Mouse (Mus musculus) hindbrain, embryonic 16.5 days (tissue): ENCODE data around the gene Exosc10. TPM values are rescaled to one million over a fixed set of nuclear protein-coding genes. Genes with fewer than 3 reads are reported as not detected.

Experiments
- ATAC-seq: fragments of 200-750 bp; cut with Nextera tagmentation; 2 replicates; pipeline ENCODE4 v1.8.0; 2017; ENCODE audit warnings: moderate TSS enrichment, moderate library complexity
- H3K27ac ChIP-seq: fragments of 300-500 bp; sonication (generic); 2 replicates; pipeline ENCODE4 v1.5.1; 2014; ENCODE audit warnings: low read depth, mild to moderate bottlenecking, control low read depth, low read length, moderate library complexity
- H3K27me3 ChIP-seq: fragments of 300-500 bp; sonication (generic); replicated peaks from 2 replicates; pipeline ENCODE4 v1.6.1; 2014; ENCODE audit warnings: low read length; ENCODE audit not compliant: control insufficient read depth, insufficient read depth
- H3K36me3 ChIP-seq: fragments of 300-500 bp; sonication (generic); 2 replicates; pipeline ENCODE4 v1.6.1; 2014; ENCODE audit warnings: mild to moderate bottlenecking, low read length, moderate library complexity, mixed read lengths; ENCODE audit not compliant: control insufficient read depth, insufficient read depth
- H3K4me1 ChIP-seq: fragments of 300-500 bp; sonication (generic); 2 replicates; pipeline ENCODE4 v1.6.1; 2014; ENCODE audit warnings: low read depth, low read length; ENCODE audit not compliant: control insufficient read depth, insufficient read depth
- H3K4me2 ChIP-seq: fragments of 300-500 bp; sonication (generic); 2 replicates; pipeline ENCODE4 v1.6.1; 2014; ENCODE audit warnings: mild to moderate bottlenecking, low read length, control low read depth, moderate library complexity
- H3K4me3 ChIP-seq: fragments of 300-500 bp; sonication (generic); 2 replicates; pipeline ENCODE4 v1.5.1; 2014; ENCODE audit warnings: mild to moderate bottlenecking, low read length, control low read depth, moderate library complexity
- H3K9ac ChIP-seq: fragments of 300-500 bp; sonication (generic); 2 replicates; pipeline ENCODE4 v1.6.1; 2014; ENCODE audit warnings: low read depth, mild to moderate bottlenecking, control low read depth, low read length, moderate library complexity
- H3K9me3 ChIP-seq: fragments of 300-500 bp; sonication (generic); 2 replicates; pipeline ENCODE4 v1.6.1; 2014; ENCODE audit warnings: mild to moderate bottlenecking, low read length, moderate library complexity; ENCODE audit not compliant: control insufficient read depth
- WGBS: fragments of 180-500 bp; shearing (Covaris S2); extraction: QIAGEN DNeasy Blood & Tissue Kit; methylation state at CpG from one replicate; pipeline ENCODE4 v1.1.7; 2014; 5-methylcytosine and 5-hydroxymethylcytosine counted together
- polyA plus RNA-seq: library from polyadenylated mRNA; unstranded; fragments of >200 nt; fragmentation: Nextera tagmentation; extraction: Ambion mirVana; gene quantifications from 2 replicates; pipeline ENCODE4 v1.2.1, GENCODE M21; 2015

Gene Exosc10
- polyA plus RNA-seq, 1 experiment from 2014 or later: 84.8 TPM

- Histone ChIP-seq H3K4me2 (no peak overlapping the region), H3K4me3 (no peak overlapping the region), H3K9me3 (no peaks in the 10 kb centered on the region), H3K27ac (no peak overlapping the region), H3K9ac (no peak overlapping the region), H3K27me3 (no peaks in the 10 kb centered on the region), H3K36me3 (peaks cover 64% of the 10 kb centered on the region), H3K4me1 (peaks cover 8% of the 10 kb centered on the region)
- ATAC-seq: no peak
- WGBS: 96% methylated on average over 17 of the region's 17 CpGs
Measured at GRCm38 (mm10) chr4:148562676-148563075, 4.4 kb downstream of the Exosc10 start.

- 97% methylated on average over 12 of the region's 12 CpGs for WGBS
- Histone ChIP-seq H3K9me3 (no peaks in the 10 kb centered on the region), H3K4me2 (no peak overlapping the region), H3K27me3 (no peaks in the 10 kb centered on the region), H3K9ac (no peak overlapping the region), H3K4me3 (no peak overlapping the region), H3K36me3 (peaks cover 73% of the 10 kb centered on the region), H3K4me1 (peaks cover 5% of the 10 kb centered on the region), H3K27ac (no peak overlapping the region)
- no peak for ATAC-seq
Measured at GRCm38 (mm10) chr4:148563595-148563994, 5.4 kb downstream of the Exosc10 start.

- Histone ChIP-seq H3K9ac (no peak overlapping the region), H3K4me3 (no peak overlapping the region), H3K9me3 (no peaks in the 10 kb centered on the region), H3K27me3 (no peaks in the 10 kb centered on the region), H3K27ac (no peak overlapping the region), H3K4me1 (no peaks in the 10 kb centered on the region), H3K4me2 (no peak overlapping the region), H3K36me3 (peaks cover 80% of the 10 kb centered on the region)
- no peak for ATAC-seq
- WGBS: 92% methylated on average over 10 of the region's 10 CpGs
Measured at GRCm38 (mm10) chr4:148570138-148570537, 11.9 kb downstream of the Exosc10 start.

- peaks cover 80% of the 10 kb centered on the region for H3K36me3 ChIP-seq
- H3K9ac ChIP-seq: no peak overlapping the region
- no peaks in the 10 kb centered on the region for H3K4me1 ChIP-seq
- H3K4me3 ChIP-seq: no peak overlapping the region
- H3K27ac ChIP-seq: no peak overlapping the region
- H3K9me3 ChIP-seq: no peaks in the 10 kb centered on the region
- WGBS: 97% methylated on average over 9 of the region's 9 CpGs
- no peak overlapping the region for H3K4me2 ChIP-seq
- H3K27me3 ChIP-seq: no peaks in the 10 kb centered on the region
- no peak for ATAC-seq
Measured at GRCm38 (mm10) chr4:148570693-148571295, 12.6 kb downstream of the Exosc10 start.

GRCm38 (mm10) chr4:148573222-148573621 lies 15.0 kb downstream of the Exosc10 start:
- peaks cover 69% of the 10 kb centered on the region for H3K36me3 ChIP-seq
- H3K4me2 ChIP-seq: no peak overlapping the region
- no peak overlapping the region for H3K27ac ChIP-seq
- H3K9me3 ChIP-seq: no peaks in the 10 kb centered on the region
- H3K4me3 ChIP-seq: no peak overlapping the region
- no peaks in the 10 kb centered on the region for H3K27me3 ChIP-seq
- ATAC-seq: no peak
- H3K9ac ChIP-seq: no peak overlapping the region
- 92% methylated on average over 7 of the region's 7 CpGs for WGBS
- no peaks in the 10 kb centered on the region for H3K4me1 ChIP-seq

- ATAC-seq: no peak
- no peak overlapping the region for H3K9ac ChIP-seq
- H3K9me3 ChIP-seq: no peaks in the 10 kb centered on the region
- H3K4me3 ChIP-seq: no peak overlapping the region
- H3K4me2 ChIP-seq: no peak overlapping the region
- H3K36me3 ChIP-seq: peaks cover 33% of the 10 kb centered on the region
- 89% methylated on average over 9 of the region's 9 CpGs for WGBS
- no peaks in the 10 kb centered on the region for H3K4me1 ChIP-seq
- no peak overlapping the region for H3K27ac ChIP-seq
- no peaks in the 10 kb centered on the region for H3K27me3 ChIP-seq
Measured at GRCm38 (mm10) chr4:148580765-148581164, 22.5 kb downstream of the Exosc10 start.

- no peak; the same call in 1 of the 2 replicates for ATAC-seq
- Histone ChIP-seq H3K27me3 (no peaks in the 10 kb centered on the region), H3K36me3 (peaks cover 27% of the 10 kb centered on the region), H3K9me3 (no peaks in the 10 kb centered on the region), H3K4me3 (no peak overlapping the region), H3K27ac (no peak overlapping the region), H3K4me2 (no peak overlapping the region), H3K4me1 (no peaks in the 10 kb centered on the region), H3K9ac (no peak overlapping the region)
- whole genome bisulfite sequencing: 89% methylated on average over 5 of the region's 5 CpGs
Measured at GRCm38 (mm10) chr4:148581422-148581821, 23.2 kb downstream of the Exosc10 start.

- Histone ChIP-seq H3K4me1 (no peaks in the 10 kb centered on the region), H3K4me3 (no peak overlapping the region), H3K27ac (no peak overlapping the region), H3K9ac (no peak overlapping the region), H3K4me2 (no peak overlapping the region), H3K36me3 (peaks cover 22% of the 10 kb centered on the region), H3K9me3 (no peaks in the 10 kb centered on the region), H3K27me3 (no peaks in the 10 kb centered on the region)
- WGBS: 86% methylated on average over 4 of the region's 4 CpGs
- ATAC-seq: no peak
Measured at GRCm38 (mm10) chr4:148583257-148583656, 25.0 kb downstream of the Exosc10 start.

GRCm38 (mm10) chr4:148586648-148587047 lies 28.4 kb downstream of the Exosc10 start:
- ATAC-seq: no peak
- Histone ChIP-seq H3K4me3 (no peak overlapping the region), H3K36me3 (peaks cover 7% of the 10 kb centered on the region), H3K9me3 (no peaks in the 10 kb centered on the region), H3K9ac (no peak overlapping the region), H3K4me2 (no peak overlapping the region), H3K27me3 (no peaks in the 10 kb centered on the region), H3K27ac (no peak overlapping the region), H3K4me1 (no peaks in the 10 kb centered on the region)
- WGBS: 85% methylated on average over 9 of the region's 9 CpGs
